8 mouse cellular contexts compared by ENCODE assay signal in the genomic region with DNA sequence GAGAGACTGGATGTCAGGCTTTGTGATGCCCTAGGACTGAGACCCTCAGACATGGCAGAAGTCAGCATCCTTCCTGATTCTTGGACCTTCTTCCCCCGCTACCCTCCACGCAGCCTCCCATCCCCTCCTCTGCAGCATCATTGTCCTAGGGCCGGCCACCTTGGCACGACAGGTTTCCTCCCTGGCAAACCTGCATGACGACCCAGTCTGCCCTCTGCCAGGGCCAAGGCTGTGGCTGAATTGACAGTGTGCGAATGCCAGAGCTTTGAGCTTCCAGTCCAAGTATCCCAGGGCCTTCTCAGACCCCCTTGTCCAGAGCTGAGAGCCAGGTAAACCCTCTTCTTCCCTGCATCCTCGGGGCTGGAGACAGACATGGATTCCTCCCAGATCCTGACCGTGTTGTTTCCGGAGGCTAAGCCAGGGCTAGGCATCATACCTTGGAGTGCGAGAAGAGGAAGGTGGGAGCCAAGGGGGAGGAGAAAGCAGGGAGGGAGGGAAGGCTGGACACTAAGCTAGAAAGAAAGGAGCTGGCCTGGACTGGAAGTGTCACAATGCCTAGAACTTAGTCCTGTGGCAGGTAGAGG. TPM values are rescaled to one million over a fixed set of nuclear protein-coding genes. Genes with fewer than 3 reads are reported as not detected.
DNase-seq lines count a peak whose midpoint lies in the region; ATAC-seq lines count a peak whose summit lies in the region.

Ggt1 (plus strand) TSS at position 534 of the 584 bp plus-strand sequence.

- H3K27ac ChIP-seq in liver, embryonic 12.5 days, result no peak within 1 kb of the TSS

- peak; percentile 86 for DNase-seq in heart, adult 11 months
- no peak for DNase-seq in heart, postnatal 4 days
- DNase-seq in thymus, postnatal 4 days, result peak; percentile 6
- no peak for DNase-seq in thymus, postnatal 25 days
- DNase-seq in adipocyte (ENCODE audit: low spot score), result no peak
- no peak for DNase-seq in embryo, embryonic 10.5 days (ENCODE audit: low spot score)
- DNase-seq in embryo, embryonic 11 days, result no peak

- H3K36me3 ChIP-seq in liver, embryonic 12.5 days, result no peaks in the 10 kb centered on the region

- ATAC-seq in liver, embryonic 12.5 days, result no peak

- H3K4me3 ChIP-seq in liver, embryonic 12.5 days, result no peak within 1 kb of the TSS; the same call in 1 of the 2 replicates

- H3K9ac ChIP-seq in liver, embryonic 12.5 days, result no peak within 1 kb of the TSS

- peak within 1 kb of the TSS; percentile 69 for H3K4me2 ChIP-seq in liver, embryonic 12.5 days

- peaks cover 28% of the 10 kb centered on the region for H3K4me1 ChIP-seq in liver, embryonic 12.5 days

- no peaks in the 10 kb centered on the region for H3K9me3 ChIP-seq in liver, embryonic 12.5 days (replicated peaks)

- 46% methylated on average over 10 of the region's 10 CpGs for WGBS in liver, embryonic 12.5 days (ENCODE audit: insufficient replicate concordance)

- H3K27me3 ChIP-seq in liver, embryonic 12.5 days (replicated peaks), result peaks cover 81% of the 10 kb centered on the region

RNA-seq across cellular contexts. Expression of gene Ggt1, which starts in this region (rescaled TPM):
- total RNA-seq in heart, postnatal 4 days (2021), result under 1 TPM in 1 of 2 experiments, not detected in 1; 0.38 TPM
- 2.6 and 4.7 TPM in 2 replicates for polyA plus RNA-seq in liver, embryonic 12.5 days (2016; fragmentation: Nextera tagmentation; extraction: Ambion mirVana)

Comparison
In these comparisons a context has a peak if more than half of its experiments do, and no peak if none do; other contexts are left out.
1. DNase-seq: peak in heart, adult 11 months (single experiment) and thymus, postnatal 4 days (single experiment); none in heart, postnatal 4 days (single experiment), thymus, postnatal 25 days (single experiment), adipocyte (single experiment), embryo, embryonic 10.5 days (single experiment) and embryo, embryonic 11 days (single experiment).